Mouse (Mus musculus): ENCODE measurements around the gene Snx30. TPM values are rescaled to one million over a fixed set of nuclear protein-coding genes. Genes with fewer than 3 reads are reported as not detected.
A peak's percentile ranks its signal among the peaks of the same experiment; 100 is the strongest.
"Not testable (repeated sequence)": the region's sequence is repeated elsewhere in the genome, so short reads cannot be mapped to it uniquely, and the experiment has no call there.

Gene Snx30
- total and polyA plus RNA-seq, 2 experiments from 2014 or later, result 21.7 to 39.6 TPM

DNA sequence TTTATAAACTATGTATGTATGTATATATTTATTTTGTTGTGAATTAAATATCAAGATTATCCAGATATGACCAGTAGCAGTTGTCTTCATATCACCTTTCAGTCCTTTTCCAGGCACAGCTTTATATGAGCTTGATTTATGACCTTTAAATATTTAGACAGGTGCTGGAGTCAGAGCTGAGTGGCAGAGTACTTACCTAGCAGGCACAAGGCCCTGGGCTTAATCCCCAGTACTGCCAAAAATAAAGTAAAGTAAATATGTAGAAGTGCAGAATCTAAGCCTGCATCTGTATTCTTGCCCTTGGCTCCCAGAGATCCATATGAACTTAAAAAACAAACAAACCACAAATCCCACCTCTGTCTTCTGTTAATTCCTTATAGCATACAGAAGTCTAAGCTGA lies 16.6 kb upstream of the Snx30 start:
- Histone ChIP-seq H3K9ac (replicated peaks; ENCODE audit: low read length, poor library complexity, severe bottlenecking) (no peak overlapping the region), H3K4me2 (ENCODE audit: low read depth, low read length, poor library complexity, severe bottlenecking) (no peak overlapping the region), H3K27ac (ENCODE audit: low read depth, low read length) (no peak overlapping the region), H3K27me3 (ENCODE audit: insufficient read depth, low read length) (no peaks in the 10 kb centered on the region), H3K36me3 (ENCODE audit: insufficient read depth, low read length) (no peaks in the 10 kb centered on the region), H3K4me3 (ENCODE audit: low read depth, low read length) (no peak overlapping the region), H3K9me3 (ENCODE audit: low read length) (no peaks in the 10 kb centered on the region), H3K4me1 (ENCODE audit: insufficient read depth, low read length) (no peaks in the 10 kb centered on the region)
- TF ChIP-seq CTCF (IDR thresholded peaks at IDR 0.05), result no peak
- ATAC-seq (ENCODE audit: low FRiP score) (no peak), DNase-seq (ENCODE audit: low spot score) (no peak)

DNA sequence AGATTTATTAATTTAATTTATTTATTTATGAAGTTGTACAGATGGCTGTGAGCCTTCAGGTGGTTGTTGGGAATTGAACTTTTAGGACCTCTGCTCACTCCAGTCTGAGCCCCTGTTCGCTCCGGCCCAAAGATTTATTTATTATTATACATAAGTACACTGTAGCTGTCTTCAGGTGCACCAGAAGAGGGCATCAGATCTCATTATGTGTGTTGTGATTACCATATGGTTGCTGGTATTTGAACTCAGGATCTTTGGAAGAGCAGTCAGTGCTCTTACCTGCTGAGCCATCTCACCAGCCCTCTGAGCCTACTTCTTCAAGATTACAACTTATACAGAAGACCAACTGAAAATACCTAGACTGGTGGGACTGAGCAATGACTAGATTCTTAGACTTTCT lies 12.0 kb upstream of the Snx30 start:
- WGBS, result 81% methylated on average over 2 of the region's 2 CpGs
- not testable (repeated sequence) for H3K4me1 ChIP-seq (ENCODE audit: insufficient read depth, low read length); DNase-seq (ENCODE audit: low spot score)

DNA sequence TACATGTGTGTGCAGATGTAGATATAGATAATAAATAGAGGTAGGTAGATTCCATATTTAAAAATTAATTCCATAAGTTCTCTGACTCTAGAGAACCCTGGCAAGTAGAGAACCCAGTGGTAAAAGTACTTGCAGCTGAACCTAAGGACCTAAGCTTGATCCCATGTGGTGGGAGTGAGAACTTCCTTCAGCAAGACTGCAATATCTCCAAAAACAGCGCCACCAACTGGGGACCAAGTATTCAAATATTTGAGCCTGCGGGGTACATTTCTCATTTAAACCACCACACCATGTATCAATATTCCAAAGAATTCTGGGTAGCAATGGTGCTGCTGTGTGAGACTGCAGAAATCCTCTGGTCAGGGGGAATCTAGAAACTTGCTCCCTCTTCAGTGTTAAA lies 11.5 kb upstream of the Snx30 start:
- no peaks in the 10 kb centered on the region for H3K9me3 ChIP-seq (ENCODE audit: low read length)
- WGBS, result 79% methylated on average over 2 of the region's 2 CpGs
- no peak for ATAC-seq (ENCODE audit: low FRiP score)

More for the DNA sequence above, 12.0 kb upstream of the Snx30 start:
- H3K36me3 ChIP-seq (ENCODE audit: insufficient read depth, low read length); ATAC-seq (ENCODE audit: low FRiP score); H3K27me3 ChIP-seq (ENCODE audit: insufficient read depth, low read length); H3K9me3 ChIP-seq (ENCODE audit: low read length); H3K4me3 ChIP-seq (ENCODE audit: low read depth, low read length); H3K27ac ChIP-seq (ENCODE audit: low read depth, low read length); H3K4me2 ChIP-seq (ENCODE audit: low read depth, low read length, poor library complexity, severe bottlenecking); H3K9ac ChIP-seq (replicated peaks; ENCODE audit: low read length, poor library complexity, severe bottlenecking): not testable (repeated sequence)

DNA sequence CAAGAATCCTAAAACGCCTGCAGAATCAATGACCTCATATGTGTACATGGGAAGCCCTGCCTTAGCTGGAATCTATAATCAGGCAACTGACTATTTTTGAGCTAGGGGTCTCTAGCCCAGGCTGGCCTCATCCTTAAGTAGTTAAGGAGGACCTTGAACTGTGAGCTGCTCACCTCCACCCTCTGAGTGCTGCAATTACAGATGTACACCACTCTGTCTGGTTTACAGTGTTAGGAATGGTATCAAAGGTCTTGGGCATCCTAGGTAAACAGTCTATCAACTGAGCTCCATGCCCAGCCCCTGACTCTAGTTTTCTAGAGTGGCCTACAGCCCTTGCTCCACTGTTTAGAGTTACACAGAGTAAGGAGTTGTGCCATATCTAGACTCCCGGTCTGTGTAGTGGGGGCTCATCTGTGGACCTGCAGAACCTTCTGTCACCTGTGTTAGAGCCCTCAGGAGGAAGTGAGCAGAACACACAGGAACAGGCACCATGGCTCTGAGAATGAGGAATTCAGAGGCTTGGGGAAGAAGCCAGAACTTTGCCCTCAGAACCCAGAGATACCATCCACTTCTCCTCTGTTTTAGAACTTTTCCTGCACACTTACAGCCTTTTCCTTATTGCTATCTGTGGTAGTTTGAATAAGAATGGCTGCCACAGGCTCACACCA lies 9.7 kb upstream of the Snx30 start:
- no peaks in the 10 kb centered on the region for H3K9me3 ChIP-seq (ENCODE audit: low read length)
- no peaks in the 10 kb centered on the region for H3K4me1 ChIP-seq (ENCODE audit: insufficient read depth, low read length)
- H3K4me3 ChIP-seq (ENCODE audit: low read depth, low read length), result no peak overlapping the region
- H3K27me3 ChIP-seq (ENCODE audit: insufficient read depth, low read length), result no peaks in the 10 kb centered on the region
- ATAC-seq (ENCODE audit: low FRiP score) (no peak), DNase-seq (ENCODE audit: low spot score) (no peak)
- no peaks in the 10 kb centered on the region for H3K36me3 ChIP-seq (ENCODE audit: insufficient read depth, low read length)
- H3K9ac ChIP-seq (replicated peaks; ENCODE audit: low read length, poor library complexity, severe bottlenecking), result no peak overlapping the region
- H3K27ac ChIP-seq (ENCODE audit: low read depth, low read length), result no peak overlapping the region
- WGBS, result 92% methylated on average over 2 of the region's 2 CpGs
- TF ChIP-seq CTCF (IDR thresholded peaks at IDR 0.05), result no peak
- no peak overlapping the region for H3K4me2 ChIP-seq (ENCODE audit: low read depth, low read length, poor library complexity, severe bottlenecking)

More for the DNA sequence above, 11.5 kb upstream of the Snx30 start:
- Histone ChIP-seq H3K4me2 (ENCODE audit: low read depth, low read length, poor library complexity, severe bottlenecking) (no peak overlapping the region), H3K4me3 (ENCODE audit: low read depth, low read length) (no peak overlapping the region), H3K36me3 (ENCODE audit: insufficient read depth, low read length) (no peaks in the 10 kb centered on the region), H3K27me3 (ENCODE audit: insufficient read depth, low read length) (no peaks in the 10 kb centered on the region), H3K9ac (replicated peaks; ENCODE audit: low read length, poor library complexity, severe bottlenecking) (no peak overlapping the region), H3K27ac (ENCODE audit: low read depth, low read length) (no peak overlapping the region), H3K4me1 (ENCODE audit: insufficient read depth, low read length) (no peaks in the 10 kb centered on the region)
- TF ChIP-seq CTCF (IDR thresholded peaks at IDR 0.05), result peak; percentile 20
- no peak for DNase-seq (ENCODE audit: low spot score)

DNA sequence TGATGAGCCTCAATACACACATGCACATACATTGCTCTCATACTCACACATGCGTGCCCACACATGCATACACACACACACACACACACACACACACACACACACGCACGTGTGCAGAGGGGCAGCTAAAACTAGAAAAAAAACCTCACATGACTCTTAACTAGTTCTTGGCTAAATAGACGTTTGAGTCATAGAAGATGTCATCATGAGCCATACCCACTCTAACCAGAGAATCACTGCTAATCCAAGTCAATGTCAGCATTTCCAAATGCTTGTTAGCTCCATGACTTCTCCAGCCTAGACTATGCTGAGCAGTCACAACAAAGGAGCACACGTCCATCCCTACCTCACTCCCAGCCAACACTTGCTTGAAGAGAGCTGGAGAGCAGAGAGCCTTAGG lies 5.5 kb upstream of the Snx30 start:
- H3K9me3 ChIP-seq (ENCODE audit: low read length), result no peaks in the 10 kb centered on the region
- H3K4me1 ChIP-seq (ENCODE audit: insufficient read depth, low read length), result no peaks in the 10 kb centered on the region
- H3K4me3 ChIP-seq (ENCODE audit: low read depth, low read length), result no peak overlapping the region
- no peak overlapping the region for H3K9ac ChIP-seq (replicated peaks; ENCODE audit: low read length, poor library complexity, severe bottlenecking)
- no peaks in the 10 kb centered on the region for H3K36me3 ChIP-seq (ENCODE audit: insufficient read depth, low read length)
- no peak overlapping the region for H3K4me2 ChIP-seq (ENCODE audit: low read depth, low read length, poor library complexity, severe bottlenecking)
- no peak for DNase-seq (ENCODE audit: low spot score)
- H3K27ac ChIP-seq (ENCODE audit: low read depth, low read length), result no peak overlapping the region
- ATAC-seq (ENCODE audit: low FRiP score), result no peak
- WGBS, result 87% methylated on average over 5 of the region's 5 CpGs
- TF ChIP-seq CTCF (IDR thresholded peaks at IDR 0.05), result no peak
- no peaks in the 10 kb centered on the region for H3K27me3 ChIP-seq (ENCODE audit: insufficient read depth, low read length)

DNA sequence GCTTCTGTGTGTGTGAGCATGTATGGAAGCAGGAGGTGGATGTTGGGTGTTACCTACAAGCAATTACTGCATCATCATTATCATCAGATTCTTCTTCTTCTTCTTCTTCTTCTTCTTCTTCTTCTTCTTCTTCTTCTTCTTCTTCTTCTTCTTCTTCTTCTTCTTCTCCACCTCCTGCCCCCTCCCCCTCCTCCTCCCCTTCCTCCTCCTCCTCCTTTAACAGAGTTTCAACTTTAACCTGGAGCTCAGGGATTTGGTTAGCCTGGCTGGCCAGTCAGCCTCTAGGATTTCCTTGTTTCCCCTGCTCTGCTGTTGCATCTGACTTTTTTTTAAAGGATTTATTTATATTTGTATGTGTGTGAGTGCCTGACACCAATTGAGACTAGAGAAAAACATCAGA lies 4.2 kb upstream of the Snx30 start, which contains the start of gene Inip:
Gene Inip, minus strand, starts transcription at position 101 of the 400 bp plus-strand sequence.
- Histone ChIP-seq H3K4me3 (ENCODE audit: low read depth, low read length) (no peak within 1 kb of the TSS), H3K27ac (ENCODE audit: low read depth, low read length) (no peak within 1 kb of the TSS), H3K27me3 (ENCODE audit: insufficient read depth, low read length) (no peaks in the 10 kb centered on the region), H3K36me3 (ENCODE audit: insufficient read depth, low read length) (no peaks in the 10 kb centered on the region), H3K9me3 (ENCODE audit: low read length) (no peaks in the 10 kb centered on the region), H3K4me2 (ENCODE audit: low read depth, low read length, poor library complexity, severe bottlenecking) (no peak within 1 kb of the TSS), H3K9ac (replicated peaks; ENCODE audit: low read length, poor library complexity, severe bottlenecking) (no peak within 1 kb of the TSS), H3K4me1 (ENCODE audit: insufficient read depth, low read length) (no peaks in the 10 kb centered on the region)
- TF ChIP-seq CTCF (IDR thresholded peaks at IDR 0.05), result no peak
- DNase-seq (ENCODE audit: low spot score) (no peak), ATAC-seq (ENCODE audit: low FRiP score) (no peak)

All from midbrain, postnatal 0 days (tissue).